Mouse (Mus musculus) bone marrow macrophage, adult 2 months (primary cell): ENCODE measurements at regions not wholly inside any gene's neighbourhood (a gene's known extent, or its start where the extent isn't known, plus 50 kb on each side); places are given as distances from the start of the nearest gene placed in this dataset.

Experiments used
- H3K27ac ChIP-seq: 2 replicates; pipeline ENCODE4 v1.5.1; 2012; ENCODE audit warnings: low read depth, low read length; ENCODE audit not compliant: insufficient read depth
- H3K4me1 ChIP-seq: 2 replicates; pipeline ENCODE4 v1.6.1; 2012; ENCODE audit warnings: low read length; ENCODE audit not compliant: control insufficient read depth, insufficient read depth
- H3K4me3 ChIP-seq: 2 replicates; pipeline ENCODE4 v1.5.1; 2012; ENCODE audit warnings: mild to moderate bottlenecking, low read length, moderate library complexity; ENCODE audit not compliant: insufficient read depth
- CTCF ChIP-seq: IDR thresholded peaks from 2 replicates; pipeline ENCODE4 v1.5.1; 2012; ENCODE audit warnings: low read depth, mild to moderate bottlenecking, low read length, moderate library complexity
- POLR2A ChIP-seq: IDR thresholded peaks from 2 replicates; pipeline ENCODE4 v1.6.1; 2012; ENCODE audit warnings: mild to moderate bottlenecking, low read depth, low read length, borderline replicate concordance

GRCm38 (mm10) chr15:62937756-62938155 is 907.2 kb downstream of the Gsdmc2 start:
- no peak for TF ChIP-seq POLR2A
- no peak overlapping the region for H3K27ac ChIP-seq
- H3K4me1 ChIP-seq: no peaks in the 10 kb centered on the region
- H3K4me3 ChIP-seq: no peak overlapping the region

GRCm38 (mm10) chr15:62934522-62935189 is 910.3 kb downstream of the Gsdmc2 start:
- no peak overlapping the region for H3K27ac ChIP-seq
- TF ChIP-seq CTCF: no peak
- no peak for TF ChIP-seq POLR2A
- H3K4me1 ChIP-seq: no peaks in the 10 kb centered on the region
- H3K4me3 ChIP-seq: no peak overlapping the region

GRCm38 (mm10) chr15:62920520-62920919 is 924.5 kb downstream of the Gsdmc2 start:
- TF ChIP-seq CTCF: no peak
- TF ChIP-seq POLR2A: no peak
- no peak overlapping the region for H3K4me3 ChIP-seq
- H3K4me1 ChIP-seq: no peaks in the 10 kb centered on the region
- H3K27ac ChIP-seq: no peak overlapping the region

GRCm38 (mm10) chr15:62919264-62919663 is 925.7 kb downstream of the Gsdmc2 start:
- Histone ChIP-seq H3K4me3 (no peak overlapping the region), H3K27ac (no peak overlapping the region), H3K4me1 (no peaks in the 10 kb centered on the region)
- TF ChIP-seq POLR2A: no peak
- no peak for TF ChIP-seq CTCF

GRCm38 (mm10) chr15:62908379-62908778 is 936.6 kb downstream of the Gsdmc2 start:
- TF ChIP-seq CTCF (no peak), POLR2A (no peak)
- H3K4me1 ChIP-seq: peaks cover 5% of the 10 kb centered on the region; the same call in 1 of the 2 replicates
- no peak overlapping the region for H3K4me3 ChIP-seq
- H3K27ac ChIP-seq: no peak overlapping the region

- TF ChIP-seq CTCF: no peak
- no peak for TF ChIP-seq POLR2A
- Histone ChIP-seq H3K4me3 (no peak overlapping the region), H3K4me1 (peaks cover 9% of the 10 kb centered on the region), H3K27ac (no peak overlapping the region)
Observed at GRCm38 (mm10) chr15:62907181-62907580, 937.8 kb downstream of the Gsdmc2 start.

GRCm38 (mm10) chr15:62903047-62903822 is 941.7 kb downstream of the Gsdmc2 start:
- Histone ChIP-seq H3K4me3 (no peak overlapping the region), H3K27ac (no peak overlapping the region), H3K4me1 (peaks cover 4% of the 10 kb centered on the region)
- TF ChIP-seq CTCF (no peak), POLR2A (no peak)

- Histone ChIP-seq H3K4me1 (peaks cover 4% of the 10 kb centered on the region; the same call in 1 of the 2 replicates), H3K27ac (no peak overlapping the region), H3K4me3 (no peak overlapping the region)
- TF ChIP-seq CTCF (no peak), POLR2A (no peak)
Observed at GRCm38 (mm10) chr15:62901955-62902354, 943.0 kb downstream of the Gsdmc2 start.

GRCm38 (mm10) chr15:62889798-62890197 is 955.2 kb downstream of the Gsdmc2 start:
- no peak for TF ChIP-seq POLR2A
- TF ChIP-seq CTCF: no peak
- H3K4me1 ChIP-seq: no peaks in the 10 kb centered on the region
- no peak overlapping the region for H3K27ac ChIP-seq
- H3K4me3 ChIP-seq: no peak overlapping the region

GRCm38 (mm10) chr15:62885331-62885730 is 959.6 kb downstream of the Gsdmc2 start:
- Histone ChIP-seq H3K4me3 (no peak overlapping the region), H3K4me1 (no peaks in the 10 kb centered on the region), H3K27ac (no peak overlapping the region)
- TF ChIP-seq CTCF: no peak
- no peak for TF ChIP-seq POLR2A
